Mouse (Mus musculus): ENCODE measurements at regions not wholly inside any gene's neighbourhood (a gene's known extent, or its start where the extent isn't known, plus 50 kb on each side); places are given as distances from the start of the nearest gene placed in this dataset.

DNA sequence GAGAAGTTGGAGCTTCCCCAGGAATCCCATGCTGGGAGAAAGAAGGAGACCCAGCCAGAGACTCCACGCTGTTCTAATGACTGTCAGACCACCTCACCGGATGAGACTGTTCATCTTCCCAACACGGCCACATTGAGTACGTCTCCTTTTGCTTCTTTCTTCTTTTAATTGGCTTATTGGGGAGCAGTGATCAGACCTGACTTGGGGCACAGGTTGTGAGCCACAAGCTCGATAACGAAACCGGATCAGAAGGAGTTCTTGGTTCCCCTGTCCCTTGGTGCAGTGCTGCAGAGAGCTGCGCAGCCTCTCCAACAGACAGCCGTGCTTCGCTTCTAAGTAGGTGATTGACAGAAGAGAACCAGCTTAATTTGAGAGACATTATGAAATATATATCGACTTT is 188.4 kb downstream of the Rpap3 start:
- no peak for TF ChIP-seq CTCF (IDR thresholded peaks at IDR 0.05; ENCODE audit: low read depth, low read length)
- no peak for TF ChIP-seq POLR2A (IDR thresholded peaks at IDR 0.05; ENCODE audit: extremely low read depth, insufficient read depth, low read length)
